Mouse (Mus musculus): ENCODE results near the gene Ccdc78.

Ccdc78 gene

DNA sequence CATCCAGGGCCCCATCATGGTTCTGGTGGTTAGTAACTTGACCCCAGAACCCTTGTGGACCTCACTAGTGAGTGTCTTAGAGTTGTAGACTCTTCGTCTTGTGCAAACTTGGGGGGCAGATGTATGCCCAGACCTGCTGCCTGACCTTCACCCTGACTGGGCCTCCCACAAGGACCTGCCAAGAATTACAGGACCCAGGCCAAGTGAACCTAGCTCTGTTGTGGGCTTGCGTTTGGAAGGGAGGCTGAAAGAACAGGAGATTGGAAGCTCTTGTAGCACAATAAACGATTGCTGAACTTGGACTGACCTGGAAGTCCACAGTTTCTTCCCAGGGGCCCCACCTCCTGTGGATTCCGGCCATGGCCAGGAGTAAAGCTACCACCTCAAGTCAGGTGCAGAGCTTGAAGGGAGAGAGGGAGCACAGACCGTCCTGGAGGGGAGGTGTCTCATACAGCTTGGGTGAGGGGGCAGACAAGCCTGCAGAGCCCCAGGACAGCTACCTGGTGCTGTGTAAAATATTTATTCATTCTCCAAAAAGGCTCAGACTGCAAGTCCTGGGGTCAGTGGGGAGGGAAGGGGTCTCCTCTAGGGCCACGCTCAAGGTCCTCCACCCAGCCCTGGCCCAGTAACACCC, 47.7 kb downstream of the Ccdc78 start:
- no peak for DNase-seq (ENCODE audit: extremely low spot score)

DNA sequence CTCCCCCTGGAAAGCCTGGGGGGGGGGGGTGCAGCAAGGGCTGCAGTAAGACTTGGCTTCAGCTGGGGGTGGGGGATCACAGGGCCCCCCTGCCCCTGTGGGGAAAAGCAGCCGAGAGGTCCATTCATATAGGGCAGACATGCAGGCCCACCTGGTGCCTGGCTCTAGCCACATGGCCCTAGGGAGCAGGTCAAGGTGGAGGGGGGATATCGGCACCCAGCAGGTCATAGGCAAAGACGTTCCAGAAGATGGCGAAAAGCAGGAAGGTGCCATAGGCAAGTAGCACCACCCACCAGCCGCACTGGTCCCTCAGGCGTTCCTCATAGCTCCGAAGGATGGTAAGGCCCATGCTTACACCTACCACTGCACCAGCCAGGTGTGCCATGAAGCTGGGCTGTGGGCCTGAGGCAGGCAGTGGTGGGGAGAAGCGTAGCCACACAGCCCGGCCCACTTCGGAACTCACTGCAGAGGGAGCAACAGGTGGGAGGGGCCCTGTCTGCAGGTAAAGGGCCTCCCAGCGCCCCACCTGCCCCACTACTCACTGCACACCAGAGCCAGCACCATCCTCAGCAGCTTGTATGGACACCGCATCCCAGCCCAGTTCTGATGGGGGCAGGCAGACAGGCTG, 48.3 kb downstream of the Ccdc78 start:
- no peak for DNase-seq (ENCODE audit: extremely low spot score)

DNA sequence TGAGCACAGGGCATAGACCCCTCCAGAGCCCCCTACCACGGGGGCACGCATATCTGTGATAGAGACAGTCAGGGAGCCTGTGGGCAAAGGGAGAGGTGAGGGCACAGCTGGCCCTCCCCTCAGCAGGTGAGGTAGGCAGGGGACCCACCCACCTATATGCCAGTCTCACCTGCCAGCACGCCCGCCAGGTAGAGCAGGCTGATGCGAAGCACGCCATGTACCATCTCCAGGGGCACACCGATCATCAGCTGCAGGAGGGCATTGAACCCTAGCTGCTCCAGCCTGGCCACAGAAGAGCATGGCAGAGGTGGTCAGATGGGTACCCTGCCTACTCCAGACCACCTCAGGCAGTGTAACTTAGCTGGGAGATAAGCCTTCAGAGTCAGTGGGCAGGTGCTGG, 48.9 kb downstream of the Ccdc78 start:
- DNase-seq (ENCODE audit: extremely low spot score) = no peak

DNA sequence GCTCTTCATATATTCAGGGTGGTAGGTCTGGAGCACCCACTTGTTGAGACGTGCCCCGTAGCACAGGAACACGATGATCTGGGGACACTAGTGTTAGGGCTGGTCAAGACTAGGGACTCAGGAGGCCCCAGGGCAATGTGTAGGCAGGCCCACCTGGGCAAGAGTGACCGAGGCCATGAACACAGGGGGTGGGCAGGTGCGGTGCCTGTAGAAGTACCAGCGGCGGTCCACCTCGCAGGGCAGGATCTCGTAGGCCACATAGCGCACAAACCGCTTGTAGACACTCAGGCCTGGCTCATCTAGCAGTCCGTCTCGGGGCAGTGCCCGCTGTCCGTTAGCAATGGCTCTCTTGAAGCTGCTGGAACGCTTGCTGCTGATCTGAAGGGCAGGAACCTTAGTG, 49.4 kb downstream of the Ccdc78 start:
- DNase-seq (ENCODE audit: extremely low spot score) = no peak

DNA sequence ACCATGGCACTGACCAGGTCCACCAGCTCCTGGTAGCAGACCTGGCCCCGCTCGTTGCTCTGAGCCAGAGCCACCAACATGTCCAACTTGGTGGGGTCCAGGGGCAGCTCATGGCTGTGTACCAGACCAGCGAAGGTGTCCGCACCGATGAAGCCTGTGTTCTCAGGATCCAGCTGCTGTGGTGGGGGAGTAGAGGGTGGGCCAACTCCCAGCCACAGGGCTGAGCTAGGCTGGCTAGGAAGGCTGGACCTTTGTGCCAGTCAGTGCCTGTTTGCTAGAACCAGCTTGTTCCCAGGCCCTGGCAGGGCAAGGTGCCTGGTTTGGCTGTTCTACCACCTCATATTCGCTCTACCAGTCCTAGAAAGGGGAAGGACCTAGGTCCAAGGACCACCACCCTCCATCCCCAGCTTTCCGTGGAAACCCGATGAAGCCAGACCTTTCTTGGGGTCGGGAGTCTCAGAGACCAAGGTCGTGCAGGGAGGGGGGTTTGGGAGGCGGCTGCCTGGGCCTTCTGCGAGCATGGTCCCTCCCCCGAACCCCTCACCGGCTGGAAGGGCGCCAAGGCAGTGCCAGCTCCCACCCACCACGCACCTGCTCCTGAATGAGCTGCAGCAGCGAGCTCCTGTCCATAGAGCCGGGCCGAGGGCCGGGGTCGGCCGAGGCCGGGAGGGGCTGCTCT, 50.2 kb downstream of the Ccdc78 start:
- DNase-seq (ENCODE audit: extremely low spot score) = no peak

DNA sequence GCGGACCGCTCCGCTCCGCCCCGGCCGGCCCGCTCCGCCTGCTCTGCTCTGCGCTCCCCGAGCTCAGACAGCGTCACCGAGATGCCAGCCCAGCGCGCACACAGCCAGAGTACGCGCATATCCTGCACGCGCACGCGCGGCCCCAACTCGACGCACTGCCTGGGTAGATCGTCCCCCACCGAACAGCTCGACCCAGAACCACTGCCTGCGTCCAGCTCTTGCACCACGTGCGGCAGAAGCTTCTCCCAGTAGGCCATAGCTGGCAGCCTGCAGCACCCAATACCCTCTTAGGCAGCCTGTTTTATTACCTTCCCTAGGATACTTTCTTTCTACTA, 50.7 kb downstream of the Ccdc78 start, which contains the start of gene Rhbdl1:
Rhbdl1 (minus strand) TSS at position 220 of the 335 bp plus-strand sequence.
- DNase-seq (ENCODE audit: extremely low spot score) = peak; percentile 75

DNA sequence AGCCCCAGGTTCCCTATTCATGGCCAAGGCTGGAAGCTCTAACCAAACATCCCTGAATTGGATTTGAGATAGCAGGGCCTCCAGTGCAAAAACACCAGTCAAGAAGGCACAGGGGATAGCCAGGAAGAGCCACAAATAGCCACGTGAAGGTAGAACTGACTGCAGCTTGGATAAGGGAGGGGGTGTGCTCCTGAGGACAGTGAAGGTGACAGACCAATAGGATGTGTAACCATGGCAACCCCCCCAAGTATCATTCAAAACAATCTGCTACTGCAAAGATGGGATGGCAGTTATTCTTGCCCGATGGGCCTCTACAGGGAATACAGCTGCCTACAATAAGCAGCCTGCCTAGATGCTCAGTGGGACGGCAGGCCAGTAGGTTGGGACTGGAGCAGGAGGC, 51.2 kb downstream of the Ccdc78 start:
- DNase-seq (ENCODE audit: extremely low spot score) = no peak

DNA sequence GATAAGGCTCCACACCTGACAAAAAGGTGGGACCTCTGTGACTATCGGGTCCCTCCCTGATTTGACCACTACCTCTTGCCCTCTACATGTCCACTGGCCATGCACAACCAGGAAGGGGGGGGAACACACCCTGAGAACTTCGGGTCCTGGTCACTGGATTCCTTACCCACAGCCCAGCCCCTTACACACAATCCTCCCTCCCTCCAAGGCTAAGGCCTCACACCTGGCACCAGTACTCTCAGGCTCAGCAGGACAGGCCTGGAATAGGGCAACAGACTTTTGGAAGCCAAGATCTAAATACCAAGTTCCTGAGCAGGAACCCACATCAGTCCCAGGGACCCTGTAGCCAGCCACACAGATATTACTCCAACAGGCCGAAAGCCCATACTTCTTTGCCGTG, 52.5 kb downstream of the Ccdc78 start:
- no peak for DNase-seq (ENCODE audit: extremely low spot score)

DNA sequence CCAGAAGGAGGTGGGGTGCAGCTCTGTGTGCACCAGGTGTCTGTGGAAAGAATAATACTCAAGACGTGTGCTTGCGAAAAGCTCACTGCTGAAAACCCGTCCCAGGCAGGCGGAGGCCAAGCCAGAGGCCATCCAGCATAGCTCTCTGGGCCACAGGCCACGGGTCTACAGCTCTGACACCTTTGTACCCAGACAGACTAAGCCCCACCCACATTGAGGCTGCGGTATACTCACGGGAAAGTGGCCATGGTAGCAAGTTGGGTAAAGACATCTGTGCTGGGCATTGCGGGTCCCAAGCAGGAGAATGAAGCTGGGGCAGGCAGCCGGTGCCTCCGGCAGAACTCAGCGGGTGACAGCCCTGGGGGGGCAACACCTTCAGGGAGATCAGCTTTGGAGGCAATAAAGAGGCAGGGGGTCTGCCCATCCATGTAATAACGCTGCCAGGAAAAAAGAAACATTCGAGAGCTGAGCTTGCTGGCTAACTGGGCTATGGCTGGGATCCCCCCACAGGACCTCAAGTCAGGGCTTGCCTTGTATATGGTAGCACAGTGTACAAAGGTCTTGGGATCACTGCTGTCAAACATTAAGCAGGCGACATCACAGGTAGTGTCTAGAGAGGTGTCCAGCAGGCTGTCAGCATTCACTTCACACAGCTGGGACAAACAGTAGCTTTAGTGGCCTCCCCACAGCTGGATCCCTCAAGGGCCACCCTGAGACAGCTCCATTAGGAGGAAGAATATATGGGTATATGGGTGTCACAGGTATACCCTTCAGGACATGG, 53.3 kb downstream of the Ccdc78 start:
- DNase-seq (ENCODE audit: extremely low spot score) = no peak
